Mouse (Mus musculus) heart, adult 2 months (tissue): ENCODE measurements at regions not wholly inside any gene's neighbourhood (a gene's known extent, or its start where the extent isn't known, plus 50 kb on each side); places are given as distances from the start of the nearest gene placed in this dataset.

Source experiments
- DNase-seq, 2 experiments: peaks; one replicate each; pipeline ENCODE4 v3.0.0; 2021
- H3K27ac ChIP-seq: fragments of 200-600 bp; 2 replicates; pipeline ENCODE4 v1.8.1; 2022
- H3K27me3 ChIP-seq: fragments of 200-500 bp; 2 replicates; pipeline ENCODE4 v1.6.1; 2012; ENCODE audit warnings: mild to moderate bottlenecking, low read length, inconsistent platforms, mixed read lengths; ENCODE audit not compliant: control insufficient read depth, insufficient read depth
- H3K36me3 ChIP-seq: fragments of 200-500 bp; 2 replicates; pipeline ENCODE4 v1.6.1; 2012; ENCODE audit warnings: low read length, inconsistent platforms; ENCODE audit not compliant: control insufficient read depth, insufficient read depth
- H3K4me1 ChIP-seq: fragments of 200-500 bp; 2 replicates; pipeline ENCODE4 v1.6.1; 2011; ENCODE audit warnings: low read length; ENCODE audit not compliant: control insufficient read depth, insufficient read depth
- H3K4me3 ChIP-seq: fragments of 200-600 bp; 2 replicates; pipeline ENCODE4 v1.8.1; 2022
- H3K79me2 ChIP-seq: fragments of 200-500 bp; replicated peaks from 2 replicates; pipeline ENCODE4 v1.6.1; 2012; ENCODE audit warnings: mild to moderate bottlenecking, inconsistent platforms, low read length, moderate library complexity, mixed read lengths; ENCODE audit not compliant: control insufficient read depth, insufficient read depth
- H3K9ac ChIP-seq: fragments of 200-500 bp; 2 replicates; pipeline ENCODE4 v1.6.1; 2012; ENCODE audit warnings: low read depth, mild to moderate bottlenecking, control low read depth, inconsistent platforms, low read length, mixed read lengths
- CTCF ChIP-seq: fragments of 200-600 bp; IDR thresholded peaks from 2 replicates; pipeline ENCODE4 v1.8.1; 2022; ENCODE audit warnings: antibody characterized with exemption, mild to moderate bottlenecking, moderate library complexity
- EP300 ChIP-seq: fragments of 200-500 bp; IDR thresholded peaks from 2 replicates; pipeline ENCODE4 v1.6.1; 2011; ENCODE audit warnings: low read depth, low read length, control low read depth; ENCODE audit not compliant: insufficient read depth
- POLR2A ChIP-seq: fragments of 200-500 bp; IDR thresholded peaks from 2 replicates; pipeline ENCODE4 v1.6.1; 2011; ENCODE audit warnings: mild to moderate bottlenecking, low read depth, low read length, control low read depth; ENCODE audit not compliant: insufficient read depth
- WGBS: fragments of 180-500 bp; shearing (Covaris S2); methylation state at CpG from one replicate; pipeline ENCODE4 v1.1.7; 2018; 5-methylcytosine and 5-hydroxymethylcytosine counted together
- intact Hi-C: fragments of 180-260 bp; cut with DNase I; formaldehyde crosslinking; loops from one replicate; pipeline ENCODE4 v1.15.1; 2025

- Histone ChIP-seq H3K27ac (no peak overlapping the region), H3K79me2 (no peaks in the 10 kb centered on the region), H3K36me3 (no peaks in the 10 kb centered on the region), H3K9ac (no peak overlapping the region), H3K4me3 (no peak overlapping the region), H3K4me1 (no peaks in the 10 kb centered on the region), H3K27me3 (peaks cover 2% of the 10 kb centered on the region; the same call in 1 of the 2 replicates)
- intact Hi-C loops = no loop called here
- TF ChIP-seq CTCF (no peak), POLR2A (no peak), EP300 (no peak)
- WGBS = 46% methylated on average over 1 of the region's 1 CpGs
- DNase-seq = no peak
These were observed 54.2 kb upstream of the Vrk1 start for GRCm38 (mm10) chr12:105955764-105956290.

- no peak for DNase-seq
- WGBS = 55% methylated on average over 7 of the region's 7 CpGs
- intact Hi-C loops = loop anchor here (5.0 kb wide), 2 partner anchors 48 to 102 kb away; no protein-coding TSS in a partner anchor
- H3K36me3 ChIP-seq = no peaks in the 10 kb centered on the region
- H3K4me3 ChIP-seq = no peak overlapping the region
- H3K79me2 ChIP-seq = no peaks in the 10 kb centered on the region
- no peak overlapping the region for H3K9ac ChIP-seq
- no peak overlapping the region for H3K27ac ChIP-seq
- H3K4me1 ChIP-seq = no peaks in the 10 kb centered on the region
- no peak for TF ChIP-seq EP300
- no peak for TF ChIP-seq POLR2A
- no peak for TF ChIP-seq CTCF
- peaks cover 2% of the 10 kb centered on the region; the same call in 1 of the 2 replicates for H3K27me3 ChIP-seq
These were observed 50.3 kb upstream of the Vrk1 start for GRCm38 (mm10) chr12:105959756-105960155.
